Mouse (Mus musculus): ENCODE measurements at regions not wholly inside any gene's neighbourhood (a gene's known extent, or its start where the extent isn't known, plus 50 kb on each side); places are given as distances from the start of the nearest gene placed in this dataset.

GRCm38 (mm10) chr5:71381407-71381806, 166.6 kb downstream of the Cox7b2 start:
- DNase-seq (ENCODE audit: low read depth, low spot score), result peak; percentile 73

- DNase-seq (ENCODE audit: low read depth, low spot score), result no peak
Measured at GRCm38 (mm10) chr5:71366196-71366858, 181.7 kb downstream of the Cox7b2 start.

- peak; percentile 18 for DNase-seq (ENCODE audit: low read depth, low spot score)
Measured at GRCm38 (mm10) chr5:71341512-71341911, 206.5 kb downstream of the Cox7b2 start.

GRCm38 (mm10) chr5:71309414-71309813, 213.8 kb upstream of the Gabra2 start:
- no peak for DNase-seq (ENCODE audit: low read depth, low spot score)

- no peak for DNase-seq (ENCODE audit: low read depth, low spot score)
Measured at GRCm38 (mm10) chr5:71262202-71262883, 166.7 kb upstream of the Gabra2 start.

GRCm38 (mm10) chr5:71249273-71249672, 153.6 kb upstream of the Gabra2 start:
- no peak for DNase-seq (ENCODE audit: low read depth, low spot score)

GRCm38 (mm10) chr5:71248318-71249135, 152.9 kb upstream of the Gabra2 start:
- DNase-seq (ENCODE audit: low read depth, low spot score), result peak; percentile 59

GRCm38 (mm10) chr5:71227615-71228014, 132.0 kb upstream of the Gabra2 start:
- DNase-seq (ENCODE audit: low read depth, low spot score), result no peak

GRCm38 (mm10) chr5:71200881-71201280, 105.2 kb upstream of the Gabra2 start:
- DNase-seq (ENCODE audit: low read depth, low spot score), result peak; percentile 3

GRCm38 (mm10) chr5:71177316-71177715, 81.7 kb upstream of the Gabra2 start:
- DNase-seq (ENCODE audit: low read depth, low spot score), result no peak

GRCm38 (mm10) chr5:71170378-71170777, 74.7 kb upstream of the Gabra2 start:
- peak; percentile 44 for DNase-seq (ENCODE audit: low read depth, low spot score)

Data from telencephalon, adult 2 months (tissue).